Mouse (Mus musculus) brain, embryonic 14.5 days (tissue): ENCODE results near the gene Ddx28.

Source experiments
- CTCF ChIP-seq: fragments of 200-500 bp; IDR thresholded peaks from 2 replicates; pipeline ENCODE4 v1.5.1; 2012; ENCODE audit warnings: inconsistent platforms, mild to moderate bottlenecking, moderate library complexity, borderline replicate concordance; ENCODE audit not compliant: insufficient read depth, insufficient read length; ENCODE audit errors: extremely low read depth
- POLR2A ChIP-seq: fragments of 200-500 bp; IDR thresholded peaks from 2 replicates; pipeline ENCODE4 v1.6.1; 2012; ENCODE audit warnings: mild to moderate bottlenecking, inconsistent platforms, borderline replicate concordance; ENCODE audit not compliant: poor library complexity, insufficient read depth, insufficient read length, severe bottlenecking; ENCODE audit errors: extremely low read depth

GRCm38 (mm10) chr8:106049840-106050239 lies 38.2 kb upstream of the Ddx28 start:
- TF ChIP-seq CTCF (no peak), POLR2A (no peak)
